9 mouse cellular contexts compared by ENCODE assay signal in the genomic region with DNA sequence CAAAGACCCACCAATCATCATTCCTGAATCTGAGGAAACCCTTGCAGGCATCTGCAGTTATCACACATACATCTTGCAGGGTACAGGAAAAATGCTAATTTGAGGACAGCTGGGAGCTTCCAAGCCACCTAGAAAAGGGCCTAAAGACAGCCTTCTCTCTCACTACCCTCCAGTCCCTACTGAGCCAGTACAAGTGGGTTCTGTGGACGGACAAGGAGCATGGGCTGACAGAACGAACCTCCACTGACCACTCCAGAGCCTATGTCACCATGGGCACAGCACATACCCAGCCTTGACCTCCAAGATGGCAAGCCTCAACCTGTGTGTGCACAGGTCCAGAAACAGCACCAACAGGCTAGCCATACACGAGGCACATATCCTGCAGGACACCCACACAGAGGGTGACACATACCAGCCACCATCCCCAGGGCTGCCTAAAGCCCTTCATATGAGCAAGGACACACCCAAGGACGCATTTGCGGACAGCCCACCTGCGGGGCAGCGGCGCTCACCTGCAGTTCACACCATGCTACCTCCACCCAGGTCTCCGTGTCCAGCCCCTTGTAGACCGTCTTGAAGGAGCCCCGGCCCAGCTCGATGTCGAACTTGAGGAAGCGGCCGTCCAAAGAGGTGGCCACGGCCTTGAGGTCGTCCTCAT. TPM values are rescaled to one million over a fixed set of nuclear protein-coding genes. Genes with fewer than 3 reads are reported as not detected.
DNase-seq lines count a peak whose midpoint lies in the region; ATAC-seq and TF ChIP-seq lines count a peak whose summit lies in the region.
"Had no signal": no experiment of that assay in that cellular context is flagged by ENCODE, and none has a peak within 500 bp of the region (broad histone marks: within the 10 kb centered on the region; RNA-seq: fewer than 3 reads in every experiment).

No protein-coding gene starts in this region.

- no peaks in the 10 kb centered on the region for H3K36me3 ChIP-seq in heart, embryonic 15.5 days
- H3K36me3 ChIP-seq in embryonic facial prominence, embryonic 13.5 days: no peaks in the 10 kb centered on the region
- no peaks in the 10 kb centered on the region for H3K36me3 ChIP-seq in hindbrain, postnatal 0 days (ENCODE audit: insufficient read depth, low read length)
- no peaks in the 10 kb centered on the region for H3K36me3 ChIP-seq in midbrain, postnatal 0 days (ENCODE audit: insufficient read depth, low read length)

- no peak for ATAC-seq in heart, embryonic 15.5 days (replicated peaks; ENCODE audit: insufficient number of reproducible peaks, insufficient read depth, low FRiP score, low read depth)
- no peak for ATAC-seq in embryonic facial prominence, embryonic 13.5 days (ENCODE audit: insufficient number of reproducible peaks, insufficient read depth, low FRiP score, low TSS enrichment, low read depth)
- no peak for ATAC-seq in hindbrain, postnatal 0 days
- no peak for ATAC-seq in midbrain, postnatal 0 days (ENCODE audit: low FRiP score)

- H3K27me3 ChIP-seq in heart, embryonic 15.5 days: peaks cover 72% of the 10 kb centered on the region
- H3K27me3 ChIP-seq in embryonic facial prominence, embryonic 13.5 days: peaks cover 60% of the 10 kb centered on the region
- no peaks in the 10 kb centered on the region; the same call in 1 of the 2 replicates for H3K27me3 ChIP-seq in hindbrain, postnatal 0 days (ENCODE audit: insufficient read depth, low read length)
- H3K27me3 ChIP-seq in midbrain, postnatal 0 days (ENCODE audit: insufficient read depth, low read length): no peaks in the 10 kb centered on the region

- H3K4me1 ChIP-seq in heart, embryonic 15.5 days (replicated peaks): peaks cover 51% of the 10 kb centered on the region
- peaks cover 28% of the 10 kb centered on the region for H3K4me1 ChIP-seq in embryonic facial prominence, embryonic 13.5 days
- peaks cover 31% of the 10 kb centered on the region for H3K4me1 ChIP-seq in hindbrain, postnatal 0 days (ENCODE audit: insufficient read depth, low read length)
- H3K4me1 ChIP-seq in midbrain, postnatal 0 days (ENCODE audit: insufficient read depth, low read length): peaks cover 16% of the 10 kb centered on the region

- no peak for TF ChIP-seq CTCF in hindbrain, postnatal 0 days (IDR thresholded peaks at IDR 0.05; ENCODE audit: low read depth)
- no peak for TF ChIP-seq CTCF in midbrain, postnatal 0 days (IDR thresholded peaks at IDR 0.05)

- 24% methylated on average over 17 of the region's 17 CpGs for WGBS in heart, embryonic 15.5 days
- WGBS in embryonic facial prominence, embryonic 13.5 days: 22% methylated on average over 17 of the region's 17 CpGs
- WGBS in hindbrain, postnatal 0 days: 22% methylated on average over 17 of the region's 17 CpGs
- 16% methylated on average over 17 of the region's 17 CpGs for WGBS in midbrain, postnatal 0 days

- peak overlapping the region; percentile 74 for H3K4me3 ChIP-seq in heart, embryonic 15.5 days
- peak overlapping the region; percentile 62 for H3K4me3 ChIP-seq in embryonic facial prominence, embryonic 13.5 days
- H3K4me3 ChIP-seq in hindbrain, postnatal 0 days (ENCODE audit: low read length): peak overlapping the region; percentile 82
- H3K4me3 ChIP-seq in midbrain, postnatal 0 days (ENCODE audit: low read depth, low read length): peak overlapping the region; percentile 99

- H3K9ac ChIP-seq in heart, embryonic 15.5 days: peak overlapping the region; percentile 60
- H3K9ac ChIP-seq in embryonic facial prominence, embryonic 13.5 days: peak overlapping the region; percentile 78
- H3K9ac ChIP-seq in hindbrain, postnatal 0 days (replicated peaks; ENCODE audit: low read length): peak overlapping the region; percentile 87
- peak overlapping the region; percentile 99 for H3K9ac ChIP-seq in midbrain, postnatal 0 days (replicated peaks; ENCODE audit: low read length, poor library complexity, severe bottlenecking)

- no peak overlapping the region for H3K27ac ChIP-seq in heart, embryonic 15.5 days
- H3K27ac ChIP-seq in embryonic facial prominence, embryonic 13.5 days: no peak overlapping the region
- peak overlapping the region; percentile 87; the same call in 1 of the 2 replicates for H3K27ac ChIP-seq in hindbrain, postnatal 0 days
- peak overlapping the region; percentile 92 for H3K27ac ChIP-seq in midbrain, postnatal 0 days (ENCODE audit: low read depth, low read length)
- H3K27ac ChIP-seq: macrophage had no signal

- no peak for DNase-seq in heart, postnatal 14 days
- peak; percentile 38 for DNase-seq in hindbrain, postnatal 0 days (ENCODE audit: low spot score)
- peak; percentile 22 for DNase-seq in midbrain, postnatal 0 days (ENCODE audit: low spot score)
- no peak for DNase-seq in urinary bladder, postnatal 36 days (ENCODE audit: low spot score in 2 of 2)
- DNase-seq in embryo, embryonic 9.5 days (ENCODE audit: extremely low spot score): no peak
- no peak for DNase-seq in left cerebral cortex, postnatal 36 days (ENCODE audit: low spot score in 2 of 2)

- H3K9me3 ChIP-seq in heart, embryonic 15.5 days (replicated peaks): no peaks in the 10 kb centered on the region
- no peaks in the 10 kb centered on the region for H3K9me3 ChIP-seq in embryonic facial prominence, embryonic 13.5 days
- no peaks in the 10 kb centered on the region for H3K9me3 ChIP-seq in hindbrain, postnatal 0 days (ENCODE audit: low read length)
- H3K9me3 ChIP-seq in midbrain, postnatal 0 days (ENCODE audit: low read length): no peaks in the 10 kb centered on the region

- intact Hi-C loops in heart, postnatal 14 days (cut with DNase I): no loop called here
- intact Hi-C loops in left cerebral cortex, postnatal 36 days (cut with DNase I): loop anchor here (5.0 kb wide), 1 partner anchor 74 kb away; no protein-coding TSS in a partner anchor

- peak overlapping the region; percentile 93 for H3K4me2 ChIP-seq in heart, embryonic 15.5 days
- peak overlapping the region; percentile 96 for H3K4me2 ChIP-seq in embryonic facial prominence, embryonic 13.5 days
- peak overlapping the region; percentile 90 for H3K4me2 ChIP-seq in hindbrain, postnatal 0 days (ENCODE audit: low read depth, low read length)
- peak overlapping the region; percentile 95 for H3K4me2 ChIP-seq in midbrain, postnatal 0 days (ENCODE audit: low read depth, low read length, poor library complexity, severe bottlenecking)

RNA-seq across cellular contexts. Expression of a gene that starts 1.6 kb away (rescaled TPM):
- 1.4 and 2.0 TPM in 2 replicates for polyA plus RNA-seq in heart, embryonic 15.5 days (2015; fragmentation: Nextera tagmentation; extraction: Ambion mirVana)
- total RNA-seq in heart, postnatal 14 days (2021): 10 to 100 TPM; 40.3 to 60.0 TPM
- 2.4 and 2.5 TPM in 2 replicates for polyA plus RNA-seq in embryonic facial prominence, embryonic 13.5 days (2015; fragmentation: Nextera tagmentation; extraction: Ambion mirVana)
- total RNA-seq in hindbrain, postnatal 0 days (2014; rRNA removed): 63.8 and 68.9 TPM in 2 replicates
- polyA plus RNA-seq in hindbrain, postnatal 0 days (2015; fragmentation: Nextera tagmentation; extraction: Ambion mirVana): 14.5 and 15.1 TPM in 2 replicates
- total RNA-seq in midbrain, postnatal 0 days (2014; rRNA removed): 62.9 and 63.4 TPM in 2 replicates
- polyA plus RNA-seq in midbrain, postnatal 0 days (2015; fragmentation: Nextera tagmentation; extraction: Ambion mirVana): 15.2 and 17.7 TPM in 2 replicates
- 100 to 1,000 TPM; 116 to 137 TPM for total RNA-seq in left cerebral cortex, postnatal 36 days (2021)
- polyA plus RNA-seq: macrophage had no signal

RNA-seq across cellular contexts. Expression of a gene that starts 41.1 kb away (rescaled TPM):
- 70.2 and 75.7 TPM in 2 replicates for polyA plus RNA-seq in heart, embryonic 15.5 days (2015; fragmentation: Nextera tagmentation; extraction: Ambion mirVana)
- total RNA-seq in heart, postnatal 14 days (2021): 100 to 1,000 TPM in 1 of 2 experiments, 10 to 100 TPM in 1; 99.0 to 112 TPM
- polyA plus RNA-seq in embryonic facial prominence, embryonic 13.5 days (2015; fragmentation: Nextera tagmentation; extraction: Ambion mirVana): 44.9 and 48.0 TPM in 2 replicates
- 44.1 and 54.4 TPM in 2 replicates for total RNA-seq in hindbrain, postnatal 0 days (2014; rRNA removed)
- 50.0 and 50.7 TPM in 2 replicates for polyA plus RNA-seq in hindbrain, postnatal 0 days (2015; fragmentation: Nextera tagmentation; extraction: Ambion mirVana)
- 19.4 and 29.7 TPM in 2 replicates for total RNA-seq in midbrain, postnatal 0 days (2014; rRNA removed)
- 34.8 and 36.5 TPM in 2 replicates for polyA plus RNA-seq in midbrain, postnatal 0 days (2015; fragmentation: Nextera tagmentation; extraction: Ambion mirVana)
- 10 to 100 TPM; 18.6 to 23.9 TPM for total RNA-seq in left cerebral cortex, postnatal 36 days (2021)

Comparison
In these comparisons a context has a peak if more than half of its experiments do, and no peak if none do; other contexts are left out.
1. H3K27ac ChIP-seq: peak in hindbrain, postnatal 0 days (single experiment) and midbrain, postnatal 0 days (single experiment); none in heart, embryonic 15.5 days (single experiment) and embryonic facial prominence, embryonic 13.5 days (single experiment).
2. DNase-seq: peak in hindbrain, postnatal 0 days (single experiment) and midbrain, postnatal 0 days (single experiment); none in heart, postnatal 14 days (0 of 2), urinary bladder, postnatal 36 days (0 of 2), embryo, embryonic 9.5 days (single experiment) and left cerebral cortex, postnatal 36 days (0 of 2).
3. Peak in every context shown above with its lines, with median percentiles within 50 percentile points of each other: H3K4me2 ChIP-seq, H3K4me3 ChIP-seq and H3K9ac ChIP-seq.